Mouse (Mus musculus) spleen, adult 18-20 months (tissue): ENCODE results near the gene Tsen15.

ENCODE experiments used
- DNase-seq, 2 experiments: peaks; one replicate each; pipeline ENCODE4 v3.0.0; 2022; ENCODE audit warnings: mixed read lengths in 2 of 2

The Tsen15 gene

DNA sequence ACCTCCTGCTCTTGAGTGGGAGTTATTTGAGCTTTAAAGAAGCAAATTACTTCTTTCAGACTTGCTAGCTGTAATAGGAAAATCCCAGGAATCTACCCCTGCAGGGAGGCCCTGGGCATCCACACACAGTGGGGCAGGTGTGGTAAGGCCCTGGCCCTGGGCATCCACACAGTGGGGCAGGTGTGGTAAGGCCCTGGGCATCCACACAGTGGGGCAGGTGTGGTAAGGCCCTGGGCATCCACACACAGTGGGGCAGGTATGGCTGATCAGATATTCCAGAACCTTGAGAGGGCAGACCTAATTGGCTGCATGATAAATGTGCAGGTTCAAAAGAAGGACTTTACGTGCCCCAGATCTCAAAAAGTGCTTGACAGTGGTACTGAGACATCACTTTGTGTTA, 1.9 kb downstream of the Tsen15 start:
- no peak for DNase-seq

DNA sequence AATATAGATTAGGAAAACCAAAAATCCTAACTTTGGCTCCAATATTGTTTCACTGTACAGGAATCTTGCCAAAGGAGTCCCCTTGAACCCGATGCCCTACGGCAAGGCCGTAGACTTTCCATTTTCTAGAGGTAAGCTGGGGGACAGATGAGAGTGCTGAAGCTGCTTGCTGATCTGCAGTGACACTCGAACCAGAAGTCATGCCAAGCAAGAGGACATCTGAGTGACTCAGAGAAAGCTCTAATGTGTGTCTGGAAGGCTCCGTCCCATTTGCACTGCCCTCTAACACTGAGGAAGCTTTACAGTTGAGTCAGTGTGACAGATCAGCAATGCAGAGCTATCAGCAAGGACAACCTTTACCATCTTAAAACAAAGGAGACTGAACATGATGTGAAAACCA, 8.2 kb downstream of the Tsen15 start:
- no peak for DNase-seq

GRCm38 (mm10) chr1:152369139-152369538, 17.3 kb downstream of the Tsen15 start:
- DNase-seq: peak in 1 of 2 experiments; percentile 18

GRCm38 (mm10) chr1:152368311-152369088, 18.0 kb downstream of the Tsen15 start:
- DNase-seq: no peak

DNA sequence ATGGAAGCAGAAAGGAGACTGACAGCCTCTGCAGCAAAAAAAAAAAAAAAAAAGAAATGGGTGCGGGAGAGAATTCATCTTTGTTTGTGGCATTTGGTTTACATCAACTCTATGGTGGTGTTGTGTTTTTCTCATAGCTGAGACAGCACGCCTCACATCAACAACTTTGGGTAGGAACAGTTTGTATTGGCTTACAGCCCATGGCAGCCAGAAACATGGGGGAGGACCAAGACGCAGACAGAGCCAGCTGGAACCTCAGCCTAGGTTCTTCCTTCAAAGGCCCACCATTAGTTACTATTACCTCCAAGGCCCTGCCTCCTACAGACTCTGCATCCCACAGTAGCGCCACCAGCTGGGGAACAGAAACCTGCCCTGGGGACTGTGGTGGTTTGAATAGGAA, 29.8 kb downstream of the Tsen15 start:
- no peak for DNase-seq

GRCm38 (mm10) chr1:152347946-152348345, 38.5 kb downstream of the Tsen15 start:
- DNase-seq: no peak

DNA sequence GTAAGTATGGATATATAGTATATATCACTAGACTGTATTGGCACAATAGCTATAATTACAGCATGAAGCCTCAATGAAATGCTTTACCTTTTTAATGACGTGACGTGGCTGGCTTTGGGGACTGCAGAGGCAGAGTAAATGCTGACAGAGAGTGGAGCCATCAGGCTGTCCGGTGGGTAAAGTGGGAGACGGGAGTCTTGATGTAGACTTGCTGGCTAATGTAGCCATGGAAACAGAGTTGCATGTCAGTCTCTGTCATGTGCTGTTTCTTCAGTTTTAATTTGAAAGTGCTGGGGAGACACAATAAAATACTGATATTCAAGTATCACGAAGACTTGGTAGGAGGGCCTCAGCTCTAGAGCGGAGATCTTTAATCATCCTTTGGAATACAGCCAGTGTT, 62.5 kb downstream of the Tsen15 start:
- DNase-seq: no peak
